Mouse (Mus musculus) embryonic fibroblast, embryonic 13.5 days (primary cell): ENCODE measurements around the gene Kdm6a.

ENCODE experiments used
- CTCF ChIP-seq: IDR thresholded peaks from 2 replicates; pipeline ENCODE4 v1.5.1; 2011; ENCODE audit warnings: mild to moderate bottlenecking, control low read depth, low read length, moderate library complexity, borderline replicate concordance; ENCODE audit not compliant: insufficient read depth
- POLR2A ChIP-seq: IDR thresholded peaks from 2 replicates; pipeline ENCODE4 v1.6.1; 2011; ENCODE audit warnings: low read depth, mild to moderate bottlenecking, control low read depth, low read length, moderate library complexity

DNA sequence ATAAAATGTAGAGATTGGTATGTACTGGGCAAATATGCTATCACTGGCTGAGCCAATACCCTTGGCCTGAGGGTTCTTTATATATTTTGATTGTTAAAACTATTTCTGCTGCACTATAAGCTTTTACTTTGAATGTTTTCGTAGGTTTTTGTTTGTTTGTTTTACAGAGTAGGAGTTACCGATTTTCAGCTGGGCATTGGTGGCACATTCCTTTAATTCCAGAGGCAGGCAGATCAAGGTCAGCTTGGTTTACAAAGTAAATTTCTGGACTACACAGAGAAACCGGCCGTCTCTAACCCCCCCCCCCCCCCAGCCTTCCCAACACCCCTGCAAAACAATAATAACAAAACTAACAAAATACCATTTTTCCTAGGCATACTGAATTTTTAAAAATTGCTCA lies 12.5 kb downstream of the Kdm6a start:
- TF ChIP-seq POLR2A, result no peak
- no peak for TF ChIP-seq CTCF
